Mouse (Mus musculus): ENCODE measurements around the gene Ren1.

- no peak for TF ChIP-seq CTCF (IDR thresholded peaks at IDR 0.05; ENCODE audit: low read depth, low read length)
- no peak for TF ChIP-seq GATA1 (IDR thresholded peaks at IDR 0.05; ENCODE audit: borderline replicate concordance, low read length)
- TF ChIP-seq POLR2AphosphoS5 (IDR thresholded peaks at IDR 0.05; ENCODE audit: insufficient replicate concordance, low read depth, low read length): no peak
- no peak for TF ChIP-seq TAL1 (conservative IDR thresholded peaks at IDR 0.05; ENCODE audit: low read depth, low read length)
Observed at GRCm38 (mm10) chr1:133315775-133316174, 34.5 kb upstream of the Ren1 start.
